Mouse (Mus musculus) limb, embryonic 15.5 days (tissue): ENCODE measurements around the gene Gls2. TPM values are rescaled to one million over a fixed set of nuclear protein-coding genes. Genes with fewer than 3 reads are reported as not detected.
"Not testable (repeated sequence)": the region's sequence is repeated elsewhere in the genome, so short reads cannot be mapped to it uniquely, and the experiment has no call there.

Source experiments
- ATAC-seq: fragments of 200-750 bp; cut with Nextera tagmentation; 2 replicates; pipeline ENCODE4 v1.8.0; 2017; ENCODE audit warnings: low read depth, moderate TSS enrichment; ENCODE audit not compliant: insufficient number of reproducible peaks, low FRiP score, low TSS enrichment
- H3K27ac ChIP-seq: fragments of 300-500 bp; sonication (generic); 2 replicates; pipeline ENCODE4 v1.5.1; 2015; ENCODE audit warnings: moderate library complexity, mild to moderate bottlenecking, inconsistent platforms
- H3K27me3 ChIP-seq: fragments of 300-500 bp; sonication (generic); 2 replicates; pipeline ENCODE4 v1.6.1; 2015; ENCODE audit warnings: inconsistent platforms
- H3K36me3 ChIP-seq: fragments of 300-500 bp; sonication (generic); 2 replicates; pipeline ENCODE4 v1.6.1; 2015; ENCODE audit warnings: inconsistent platforms
- H3K4me1 ChIP-seq: fragments of 300-500 bp; sonication (generic); 2 replicates; pipeline ENCODE4 v1.6.1; 2015; ENCODE audit warnings: inconsistent platforms
- H3K4me2 ChIP-seq: fragments of 300-500 bp; sonication (generic); 2 replicates; pipeline ENCODE4 v1.6.1; 2015; ENCODE audit warnings: mild to moderate bottlenecking, inconsistent platforms
- H3K4me3 ChIP-seq: fragments of 300-500 bp; sonication (generic); 2 replicates; pipeline ENCODE4 v1.5.1; 2015; ENCODE audit warnings: mild to moderate bottlenecking, inconsistent platforms
- H3K9ac ChIP-seq: fragments of 300-500 bp; sonication (generic); 2 replicates; pipeline ENCODE4 v1.6.1; 2015; ENCODE audit warnings: inconsistent platforms
- H3K9me3 ChIP-seq: fragments of 300-500 bp; sonication (generic); 2 replicates; pipeline ENCODE4 v1.6.1; 2016; ENCODE audit warnings: inconsistent platforms
- WGBS: fragments of 180-500 bp; shearing (Covaris S2); methylation state at CpG from one replicate; pipeline ENCODE4 v1.1.7; 2015; 5-methylcytosine and 5-hydroxymethylcytosine counted together
- polyA plus RNA-seq: library from polyadenylated mRNA; unstranded; fragments of >200 nt; fragmentation: Nextera tagmentation; extraction: Ambion mirVana; gene quantifications from 2 replicates; pipeline ENCODE4 v1.2.1, GENCODE M21; 2015

The Gls2 gene
- polyA plus RNA-seq, 1 experiment from 2014 or later, result 1.8 TPM

DNA sequence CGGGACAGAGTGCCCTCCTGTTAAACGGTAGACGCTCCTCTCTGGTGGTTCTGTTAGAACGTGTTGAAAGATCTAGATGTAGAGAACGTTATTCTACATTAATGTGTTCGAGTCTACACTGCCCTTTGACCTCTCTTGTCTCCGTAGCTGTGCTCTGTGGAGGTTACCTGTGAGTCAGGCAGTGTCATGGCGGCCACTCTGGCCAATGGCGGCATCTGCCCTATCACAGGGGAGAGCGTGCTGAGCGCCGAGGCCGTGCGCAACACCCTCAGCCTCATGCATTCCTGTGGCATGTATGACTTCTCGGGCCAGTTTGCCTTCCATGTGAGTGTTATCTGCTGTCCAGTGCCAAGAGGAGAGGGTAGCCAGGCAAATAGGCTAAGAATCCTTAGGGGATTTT, 10.7 kb downstream of the Gls2 start:
- Histone ChIP-seq H3K27ac (no peak overlapping the region), H3K4me2 (no peak overlapping the region), H3K36me3 (peaks cover 11% of the 10 kb centered on the region; the same call in 1 of the 2 replicates), H3K9me3 (no peaks in the 10 kb centered on the region), H3K4me1 (no peaks in the 10 kb centered on the region), H3K9ac (no peak overlapping the region), H3K27me3 (no peaks in the 10 kb centered on the region), H3K4me3 (no peak overlapping the region)
- ATAC-seq, result no peak
- WGBS, result 91% methylated on average over 15 of the region's 15 CpGs

- H3K4me1 ChIP-seq, result peaks cover 15% of the 10 kb centered on the region
These were observed 14.1 kb downstream of the Gls2 start for GRCm38 (mm10) chr10:128208326-128208725.

DNA sequence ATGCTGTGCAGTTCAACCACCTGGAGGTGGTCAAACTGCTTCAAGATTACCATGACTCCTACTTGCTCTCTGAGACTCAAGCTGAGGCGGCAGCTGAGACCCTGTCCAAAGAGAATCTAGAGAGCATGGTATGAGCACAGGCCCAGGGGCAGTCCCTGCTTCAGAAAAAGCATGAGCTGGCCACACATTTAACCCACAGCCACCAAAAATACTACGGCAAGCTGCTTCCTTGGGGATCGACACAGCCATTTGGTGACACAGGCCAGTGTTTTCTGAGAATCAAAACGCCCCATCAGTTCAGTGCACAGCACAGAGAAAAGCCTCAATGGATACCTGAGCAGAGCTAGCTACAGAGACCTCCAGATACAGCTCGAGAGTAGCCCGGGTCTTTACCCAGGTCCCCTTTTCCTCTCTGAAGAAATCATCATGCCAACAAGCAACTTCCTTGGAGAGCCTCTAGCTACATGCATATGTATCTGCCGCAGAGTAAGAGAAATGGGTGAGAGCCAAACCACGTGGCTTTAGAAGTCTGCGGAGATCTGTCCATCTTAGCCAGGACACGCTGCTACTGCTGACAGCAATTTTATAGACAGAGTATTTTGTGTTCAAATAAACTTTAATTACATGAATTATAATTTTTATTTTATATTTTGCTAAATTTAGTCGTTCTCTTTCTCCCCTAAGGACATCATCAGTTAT, 15.2 kb downstream of the Gls2 start:
- no peak for ATAC-seq
- H3K9me3 ChIP-seq, result no peaks in the 10 kb centered on the region
- H3K4me1 ChIP-seq, result peaks cover 17% of the 10 kb centered on the region

More at GRCm38 (mm10) chr10:128208326-128208725, 14.1 kb downstream of the Gls2 start:
- no peaks in the 10 kb centered on the region for H3K27me3 ChIP-seq
- no peaks in the 10 kb centered on the region for H3K9me3 ChIP-seq
- no peak for ATAC-seq
- H3K27ac ChIP-seq, result no peak overlapping the region
- WGBS, result 87% methylated on average over 10 of the region's 10 CpGs
- H3K4me2 ChIP-seq, result no peak overlapping the region
- H3K4me3 ChIP-seq, result no peak overlapping the region
- peaks cover 11% of the 10 kb centered on the region; the same call in 1 of the 2 replicates for H3K36me3 ChIP-seq
- H3K9ac ChIP-seq, result no peak overlapping the region

DNA sequence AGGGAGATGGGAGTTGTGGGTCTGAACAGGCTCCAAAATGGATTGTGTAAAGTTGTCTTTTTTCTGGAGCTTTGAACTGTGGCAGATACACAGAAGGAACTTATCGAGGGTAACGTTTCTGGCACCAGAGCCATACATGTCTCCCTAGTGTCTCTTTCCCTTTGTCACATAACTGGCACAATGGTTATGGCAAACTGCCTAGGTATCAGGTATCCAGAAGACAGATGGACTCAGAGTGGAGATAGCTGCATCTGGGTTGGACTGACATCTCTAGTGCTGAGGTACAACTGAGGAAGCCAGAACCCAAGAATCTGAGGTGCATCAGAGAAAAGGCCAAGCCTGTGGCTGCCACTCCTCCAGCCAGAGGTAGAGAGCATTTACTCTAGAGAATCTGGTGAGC, 15.9 kb downstream of the Gls2 start:
- H3K4me2 ChIP-seq, result no peak overlapping the region
- peaks cover 17% of the 10 kb centered on the region for H3K4me1 ChIP-seq
- H3K9ac ChIP-seq, result no peak overlapping the region
- no peak overlapping the region for H3K4me3 ChIP-seq
- no peak overlapping the region for H3K27ac ChIP-seq
- ATAC-seq, result no peak
- H3K27me3 ChIP-seq, result no peaks in the 10 kb centered on the region
- WGBS, result 85% methylated on average over 2 of the region's 2 CpGs
- no peaks in the 10 kb centered on the region for H3K9me3 ChIP-seq
- peaks cover 9% of the 10 kb centered on the region; the same call in 1 of the 2 replicates for H3K36me3 ChIP-seq

More for the DNA sequence above, 15.2 kb downstream of the Gls2 start:
- Histone ChIP-seq H3K9ac (no peak overlapping the region), H3K27ac (no peak overlapping the region), H3K36me3 (peaks cover 11% of the 10 kb centered on the region; the same call in 1 of the 2 replicates), H3K4me2 (no peak overlapping the region), H3K4me3 (no peak overlapping the region), H3K27me3 (no peaks in the 10 kb centered on the region)
- WGBS, result 86% methylated on average over 11 of the region's 11 CpGs

GRCm38 (mm10) chr10:128210954-128211353, 16.7 kb downstream of the Gls2 start:
- Histone ChIP-seq H3K4me3 (peak overlapping the region; percentile 67), H3K27me3 (no peaks in the 10 kb centered on the region), H3K9me3 (no peaks in the 10 kb centered on the region), H3K4me2 (peak overlapping the region; percentile 90), H3K36me3 (peaks cover 9% of the 10 kb centered on the region; the same call in 1 of the 2 replicates), H3K4me1 (peaks cover 17% of the 10 kb centered on the region), H3K9ac (peak overlapping the region; percentile 55), H3K27ac (peak overlapping the region; percentile 44; the same call in 1 of the 2 replicates)
- ATAC-seq, result no peak
- 24% methylated on average over 14 of the region's 14 CpGs for WGBS

DNA sequence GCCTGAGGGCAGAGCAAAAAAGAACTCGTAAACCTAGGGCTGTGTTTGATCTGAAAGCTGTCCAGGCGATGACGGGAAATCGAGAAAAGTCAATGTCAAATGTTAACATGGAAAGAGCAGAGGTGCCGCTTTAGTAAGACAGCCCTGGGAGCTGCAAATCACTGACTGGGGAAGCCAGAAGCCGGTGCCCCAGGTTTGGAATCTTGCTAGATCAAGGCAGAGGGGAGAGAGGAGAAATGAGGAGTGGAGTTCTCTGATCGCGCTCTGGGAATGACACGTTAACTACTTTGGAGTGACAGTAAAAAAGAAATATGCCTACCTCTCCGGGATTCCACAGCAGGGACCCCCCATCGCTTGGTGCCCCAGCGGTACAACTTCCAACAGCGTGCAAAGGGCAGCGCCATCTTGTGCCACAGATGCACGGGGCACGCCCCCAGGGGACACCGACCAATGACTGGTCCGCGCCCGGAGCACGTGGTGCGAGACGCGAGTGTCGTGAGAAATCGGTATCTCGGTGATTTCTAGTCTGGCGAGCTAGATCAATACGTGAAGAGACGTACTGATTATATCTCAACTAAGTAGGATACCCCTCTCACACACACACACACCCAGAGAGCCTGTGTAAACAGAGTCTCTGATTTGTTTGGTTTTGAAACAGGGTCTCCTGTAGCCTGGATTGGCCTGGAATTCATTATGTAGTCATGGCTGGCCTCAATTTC, 17.3 kb downstream of the Gls2 start, which contains the start of gene Spryd4:
Gene Spryd4, minus strand, starts transcription at position 418 of the 719 bp plus-strand sequence.
- ATAC-seq, result peak; percentile 80
- H3K27me3 ChIP-seq, result no peaks in the 10 kb centered on the region
- H3K4me1 ChIP-seq, result peaks cover 17% of the 10 kb centered on the region
- H3K36me3 ChIP-seq, result peaks cover 6% of the 10 kb centered on the region; the same call in 1 of the 2 replicates
- peak within 1 kb of the TSS; percentile 67 for H3K4me3 ChIP-seq
- H3K4me2 ChIP-seq, result peak within 1 kb of the TSS; percentile 90
- H3K9me3 ChIP-seq, result no peaks in the 10 kb centered on the region
- H3K9ac ChIP-seq, result peak within 1 kb of the TSS; percentile 55
- H3K27ac ChIP-seq, result peak within 1 kb of the TSS; percentile 44
- under 1% methylated on average over 30 of the region's 30 CpGs for WGBS

GRCm38 (mm10) chr10:128212148-128212547, 17.9 kb downstream of the Gls2 start:
- Histone ChIP-seq H3K4me1 (peaks cover 17% of the 10 kb centered on the region), H3K27ac (peak overlapping the region; percentile 44; the same call in 1 of the 2 replicates), H3K36me3 (peaks cover 3% of the 10 kb centered on the region; the same call in 1 of the 2 replicates), H3K9ac (no peak overlapping the region), H3K4me2 (peak overlapping the region; percentile 90), H3K9me3 (no peaks in the 10 kb centered on the region), H3K4me3 (peak overlapping the region; percentile 67), H3K27me3 (no peaks in the 10 kb centered on the region)
- no peak for ATAC-seq
- 47% methylated on average over 6 of the region's 6 CpGs for WGBS

DNA sequence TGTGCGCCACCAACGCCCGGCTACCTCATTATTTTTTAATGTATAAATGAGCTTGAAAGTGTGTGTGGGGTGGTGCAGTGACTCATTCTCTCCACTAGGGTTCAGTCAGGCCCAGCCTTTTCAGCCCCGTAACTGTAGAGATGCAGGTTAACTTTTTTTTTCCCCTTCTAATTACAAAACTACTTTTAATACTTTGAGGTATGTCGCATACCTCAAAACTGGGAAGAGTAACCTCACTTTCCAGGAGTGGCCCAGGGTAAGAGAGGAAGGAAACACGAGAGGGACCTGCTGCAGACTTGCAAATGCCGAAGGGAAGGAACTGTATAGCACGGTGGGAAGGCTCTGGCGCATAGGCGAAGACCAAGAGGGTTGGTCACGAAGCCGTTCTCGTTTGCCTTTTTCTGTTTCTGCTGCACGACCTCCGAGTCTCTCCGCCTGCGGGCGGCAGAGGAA, 18.6 kb downstream of the Gls2 start:
- peak overlapping the region; percentile 74 for H3K4me2 ChIP-seq
- no peaks in the 10 kb centered on the region for H3K9me3 ChIP-seq
- peaks cover 17% of the 10 kb centered on the region for H3K4me1 ChIP-seq
- no peaks in the 10 kb centered on the region for H3K27me3 ChIP-seq
- H3K9ac ChIP-seq, result no peak overlapping the region
- 0 out of 2 replicates have a peak, but pooled peaks have one; percentile 36 for ATAC-seq
- peak overlapping the region; percentile 36 for H3K4me3 ChIP-seq
- H3K36me3 ChIP-seq, result no peaks in the 10 kb centered on the region; the same call in 1 of the 2 replicates
- WGBS, result under 1% methylated on average over 18 of the region's 18 CpGs
- peak overlapping the region; percentile 68; the same call in 1 of the 2 replicates for H3K27ac ChIP-seq

- H3K4me1 ChIP-seq, result peaks cover 17% of the 10 kb centered on the region
- H3K27me3 ChIP-seq, H3K36me3 ChIP-seq, ATAC-seq, H3K4me3 ChIP-seq, H3K9me3 ChIP-seq, H3K9ac ChIP-seq, H3K27ac ChIP-seq, H3K4me2 ChIP-seq: not testable (repeated sequence)
- WGBS, result 93% methylated on average over 4 of the region's 4 CpGs
These were observed 19.9 kb downstream of the Gls2 start for GRCm38 (mm10) chr10:128214112-128214511.

GRCm38 (mm10) chr10:128214981-128215380, 20.7 kb downstream of the Gls2 start:
- H3K4me1 ChIP-seq, result peaks cover 17% of the 10 kb centered on the region
- no peak overlapping the region for H3K9ac ChIP-seq
- no peak overlapping the region for H3K4me2 ChIP-seq
- H3K4me3 ChIP-seq, result no peak overlapping the region
- H3K27ac ChIP-seq, result no peak overlapping the region
- ATAC-seq, result no peak
- no peaks in the 10 kb centered on the region for H3K27me3 ChIP-seq
- no peaks in the 10 kb centered on the region; the same call in 1 of the 2 replicates for H3K36me3 ChIP-seq
- 84% methylated on average over 5 of the region's 5 CpGs for WGBS
- H3K9me3 ChIP-seq, result no peaks in the 10 kb centered on the region

DNA sequence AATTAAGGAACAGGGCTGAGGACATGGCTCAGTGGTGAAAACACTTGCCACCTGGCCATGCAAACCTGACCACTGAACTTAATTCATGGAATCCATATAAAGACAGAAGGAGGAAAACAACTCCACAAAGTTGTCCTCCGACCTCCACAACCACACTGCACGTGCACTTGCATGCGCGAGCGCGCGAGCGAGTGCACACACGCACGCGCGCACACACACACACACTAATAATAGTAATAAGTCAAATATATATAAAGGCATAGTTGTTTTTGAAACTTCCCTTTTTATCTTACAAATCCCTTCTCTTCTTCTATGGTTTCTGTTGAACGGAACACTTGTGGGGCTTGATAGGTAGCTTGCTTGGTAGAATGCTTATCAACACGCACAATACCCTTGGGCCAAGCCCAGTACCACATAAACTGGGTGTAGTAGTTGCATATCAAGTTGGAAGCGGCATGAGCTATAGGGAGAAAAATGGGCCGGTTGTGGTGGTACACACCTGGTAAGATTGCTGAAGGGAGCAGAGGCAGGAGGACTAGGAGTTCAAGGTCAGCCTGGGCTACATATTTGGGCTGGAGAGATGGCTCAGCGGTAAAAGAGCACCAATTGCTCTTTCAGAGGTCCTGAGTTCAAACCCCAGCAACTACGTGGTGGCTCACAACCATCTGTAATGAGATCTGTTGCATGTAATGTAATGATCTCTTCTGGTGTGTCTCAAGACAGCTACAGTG, 24.3 kb downstream of the Gls2 start:
- Histone ChIP-seq H3K27ac (no peak overlapping the region), H3K27me3 (no peaks in the 10 kb centered on the region), H3K9ac (no peak overlapping the region), H3K9me3 (no peaks in the 10 kb centered on the region), H3K4me2 (no peak overlapping the region), H3K4me1 (no peaks in the 10 kb centered on the region), H3K4me3 (no peak overlapping the region), H3K36me3 (no peaks in the 10 kb centered on the region)
- 92% methylated on average over 18 of the region's 18 CpGs for WGBS
- no peak for ATAC-seq
